23 mouse cellular contexts compared by ENCODE assay signal in genomic region chr8:108608678-108609077, GRCm38 (mm10).
DNase-seq lines count a peak whose midpoint lies in the region; ATAC-seq and TF ChIP-seq lines count a peak whose summit lies in the region.
"Had no signal": no experiment of that assay in that cellular context is flagged by ENCODE, and none has a peak within 500 bp of the region (broad histone marks: within the 10 kb centered on the region; RNA-seq: fewer than 3 reads in every experiment).

No protein-coding gene starts in this region.

- TF ChIP-seq EP300 in heart, adult 2 months (IDR thresholded peaks at IDR 0.05; ENCODE audit: insufficient read depth, low read depth, low read length), result no peak

- no peaks in the 10 kb centered on the region for H3K9me3 ChIP-seq in kidney, embryonic 16.5 days (ENCODE audit: low read length)
- H3K9me3 ChIP-seq: embryonic facial prominence, embryonic 13.5 days; forebrain, embryonic 10.5 days; forebrain, embryonic 13.5 days; hindbrain, embryonic 13.5 days had no signal

- no peak overlapping the region for H3K4me2 ChIP-seq in kidney, embryonic 16.5 days (replicated peaks; ENCODE audit: low read depth, low read length)
- H3K4me2 ChIP-seq: embryonic facial prominence, embryonic 13.5 days; forebrain, embryonic 13.5 days; heart, embryonic 11.5 days; hindbrain, embryonic 13.5 days had no signal

- H3K9ac ChIP-seq in kidney, embryonic 16.5 days (replicated peaks; ENCODE audit: low read length), result no peak overlapping the region
- H3K9ac ChIP-seq in heart, adult 2 months (ENCODE audit: low read depth, low read length), result no peak overlapping the region
- H3K9ac ChIP-seq: embryonic facial prominence, embryonic 13.5 days; forebrain, embryonic 13.5 days; forebrain, postnatal 0 days; hindbrain, embryonic 13.5 days had no signal

- 13% methylated on average over 5 of the region's 5 CpGs for WGBS in kidney, adult 2 months
- WGBS in kidney, embryonic 16.5 days, result 18% methylated on average over 5 of the region's 5 CpGs
- WGBS in heart, adult 2 months, result 8% methylated on average over 5 of the region's 5 CpGs

- no peaks in the 10 kb centered on the region for H3K36me3 ChIP-seq in kidney, adult 2 months (ENCODE audit: control insufficient read depth, insufficient read depth, low read length)
- H3K36me3 ChIP-seq in kidney, embryonic 16.5 days (ENCODE audit: insufficient read depth, low read length), result no peaks in the 10 kb centered on the region
- no peaks in the 10 kb centered on the region for H3K36me3 ChIP-seq in heart, adult 2 months (ENCODE audit: control insufficient read depth, insufficient read depth, low read length)
- H3K36me3 ChIP-seq: embryonic facial prominence, embryonic 13.5 days; forebrain, embryonic 10.5 days; hindbrain, embryonic 13.5 days had no signal

- TF ChIP-seq CTCF in kidney, adult 2 months (conservative IDR thresholded peaks at IDR 0.05; ENCODE audit: insufficient read depth, insufficient read length, low read depth, low read length), result no peak
- TF ChIP-seq CTCF in heart, adult 2 months (IDR thresholded peaks at IDR 0.05), result no peak

- intact Hi-C loops in heart, adult 2 months (cut with DNase I), result no loop called here

- H3K27ac ChIP-seq in kidney, adult 2 months (ENCODE audit: insufficient read depth, low read depth, low read length), result peak overlapping the region; percentile 75
- H3K27ac ChIP-seq in kidney, embryonic 16.5 days (ENCODE audit: low read length), result peak overlapping the region; percentile 26; the same call in 1 of the 2 replicates
- no peak overlapping the region; the same call in 1 of the 2 replicates for H3K27ac ChIP-seq in heart, adult 2 months
- H3K27ac ChIP-seq: embryonic facial prominence, embryonic 13.5 days; forebrain, embryonic 10.5 days; forebrain, embryonic 13.5 days; hindbrain, embryonic 13.5 days had no signal

- H3K4me3 ChIP-seq in kidney, adult 2 months (ENCODE audit: insufficient read depth, low read depth, low read length), result no peak overlapping the region
- H3K4me3 ChIP-seq in kidney, embryonic 16.5 days (ENCODE audit: low read length), result no peak overlapping the region
- H3K4me3 ChIP-seq in heart, adult 2 months, result no peak overlapping the region
- H3K4me3 ChIP-seq: embryonic facial prominence, embryonic 13.5 days; forebrain, embryonic 10.5 days; forebrain, embryonic 13.5 days; hindbrain, embryonic 13.5 days had no signal

- no peaks in the 10 kb centered on the region for H3K27me3 ChIP-seq in kidney, adult 2 months (replicated peaks; ENCODE audit: control insufficient read depth, insufficient read depth, low read length)
- no peaks in the 10 kb centered on the region for H3K27me3 ChIP-seq in kidney, embryonic 16.5 days (ENCODE audit: insufficient read depth, low read length)
- no peaks in the 10 kb centered on the region for H3K27me3 ChIP-seq in heart, adult 2 months (ENCODE audit: control insufficient read depth, insufficient read depth, low read length)
- H3K27me3 ChIP-seq: embryonic facial prominence, embryonic 13.5 days; forebrain, embryonic 13.5 days had no signal

- ATAC-seq in kidney, embryonic 16.5 days (ENCODE audit: low FRiP score, low TSS enrichment), result no peak
- ATAC-seq: CD4-positive, CD25-positive, alpha-beta regulatory T cell, adult 4 months; forebrain, embryonic 13.5 days; forebrain, postnatal 0 days; hindbrain, embryonic 16.5 days had no signal

- H3K4me1 ChIP-seq in kidney, adult 2 months (ENCODE audit: control insufficient read depth, insufficient read depth, low read length), result 0 out of 2 replicates have a peak, but pooled peaks cover 5% of the 10 kb centered on the region
- peaks cover 16% of the 10 kb centered on the region for H3K4me1 ChIP-seq in kidney, embryonic 16.5 days (ENCODE audit: insufficient read depth, low read length)
- H3K4me1 ChIP-seq in heart, adult 2 months (ENCODE audit: control insufficient read depth, insufficient read depth, low read length), result peaks cover 10% of the 10 kb centered on the region

- DNase-seq in kidney, adult 2 months, result no peak
- no peak for DNase-seq in kidney, adult 18-20 months
- DNase-seq in kidney, postnatal 4 days, result no peak
- DNase-seq in kidney, postnatal 10 days, result peak; percentile 17
- peak; percentile 14 to 44 for DNase-seq in kidney, postnatal 36 days
- DNase-seq in lung, postnatal 14 days, result no peak
- no peak for DNase-seq in heart, adult 2 months
- DNase-seq: adrenal gland, adult 8-10 months; adrenal gland, postnatal 25 days; cerebellum, adult 11 months; cerebellum, adult 2 months; cerebellum, adult 9-11 months; cerebellum, postnatal 25 days; forebrain, postnatal 0 days; gastrocnemius, postnatal 25 days had no signal

- no peaks in the 10 kb centered on the region for H3K79me2 ChIP-seq in heart, adult 2 months (replicated peaks; ENCODE audit: control insufficient read depth, insufficient read depth, low read length)

- no peak for TF ChIP-seq POLR2A in kidney, adult 2 months (IDR thresholded peaks at IDR 0.05; ENCODE audit: low read depth, low read length)
- TF ChIP-seq POLR2A in heart, adult 2 months (IDR thresholded peaks at IDR 0.05; ENCODE audit: insufficient read depth, low read depth, low read length), result no peak

Comparison
In these comparisons a context has a peak if more than half of its experiments do, and no peak if none do; other contexts are left out.
1. DNase-seq: peak in kidney, postnatal 10 days (single experiment) and kidney, postnatal 36 days (2 of 2); none in kidney, adult 2 months (single experiment), kidney, adult 18-20 months (single experiment), kidney, postnatal 4 days (0 of 2), lung, postnatal 14 days (single experiment) and heart, adult 2 months (0 of 2).